Mouse (Mus musculus) gastrocnemius, adult 8-10 months (tissue): ENCODE measurements around the gene 4930435E12Rik. TPM values are rescaled to one million over a fixed set of nuclear protein-coding genes. Genes with fewer than 3 reads are reported as not detected.

ENCODE experiments used
- DNase-seq, 2 experiments: peaks; one replicate each; pipeline ENCODE4 v3.0.0; 2022; ENCODE audit warnings: low spot score in 2 of 2
- total RNA-seq, 4 experiments: library from RNA; stranded (reverse); gene quantifications; 2 replicates each; pipeline ENCODE4 v1.2.4; 2022

The 4930435E12Rik gene
- total RNA-seq, 4 experiments from 2014 or later = not detected

DNA sequence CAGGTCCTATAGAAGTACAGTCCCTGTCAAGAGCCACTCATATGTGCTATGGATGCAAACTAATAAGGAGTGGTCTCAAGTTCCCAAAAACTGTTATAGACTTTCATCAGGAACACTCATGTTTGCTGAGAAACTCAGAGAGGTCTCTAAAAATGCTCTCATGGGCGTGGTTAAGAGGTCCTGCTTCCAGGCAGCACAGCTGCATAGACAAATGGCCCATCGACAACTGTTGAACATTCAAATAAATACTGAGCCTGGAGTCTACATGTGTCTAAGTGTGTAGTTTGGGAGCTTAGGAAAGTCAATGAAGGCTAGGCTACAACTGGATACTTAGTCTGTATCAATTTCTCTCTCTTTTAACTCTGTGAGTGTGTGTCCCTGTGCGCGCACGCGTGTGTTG lies 57.4 kb downstream of the 4930435E12Rik start:
- no peak for DNase-seq

- DNase-seq = no peak
Observed at GRCm38 (mm10) chr16:38769529-38769928, 59.0 kb downstream of the 4930435E12Rik start.

- DNase-seq = no peak
Observed at GRCm38 (mm10) chr16:38768386-38768785, 60.2 kb downstream of the 4930435E12Rik start.

DNA sequence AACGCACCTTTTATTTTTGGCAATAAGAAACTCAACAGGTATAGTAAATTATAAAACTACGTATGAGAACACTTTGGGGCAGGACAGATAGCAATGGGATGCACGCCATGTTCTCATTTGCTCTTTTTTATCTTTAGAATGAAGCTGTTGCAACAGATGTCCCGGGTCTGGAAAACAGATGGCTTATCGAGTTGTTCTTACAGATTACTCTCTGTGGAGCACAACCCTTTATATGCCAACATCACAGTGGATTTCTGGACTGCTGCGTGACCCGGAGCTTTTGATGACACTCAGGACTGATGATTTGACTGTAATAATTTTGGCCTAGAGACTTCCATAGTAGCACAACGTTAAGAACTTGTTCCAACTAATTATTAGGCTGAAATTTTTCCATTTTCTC lies 60.8 kb downstream of the 4930435E12Rik start:
- no peak for DNase-seq

GRCm38 (mm10) chr16:38766671-38767070 lies 61.9 kb downstream of the 4930435E12Rik start:
- DNase-seq = no peak

DNA sequence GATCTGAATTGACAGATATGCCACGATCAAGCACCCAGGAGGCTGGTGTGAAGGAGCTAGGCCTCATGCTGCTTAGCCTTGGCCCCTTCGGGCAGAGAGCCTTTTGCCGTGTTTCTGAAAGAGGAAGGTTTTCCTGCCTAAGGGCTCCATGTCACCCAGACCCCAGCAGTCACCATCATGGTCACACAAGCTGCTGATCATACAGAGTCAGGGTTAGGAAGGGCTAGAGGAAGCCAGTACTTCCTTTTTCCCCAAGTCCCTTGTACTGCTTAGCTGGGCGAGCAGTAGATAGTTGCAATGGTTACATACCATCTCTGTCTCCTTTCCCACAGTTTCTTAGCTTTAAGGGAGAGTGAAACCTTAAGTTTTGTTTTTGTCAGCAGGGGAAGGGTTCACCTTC lies 65.0 kb downstream of the 4930435E12Rik start:
- DNase-seq = no peak

- no peak for DNase-seq
Observed at GRCm38 (mm10) chr16:38762401-38762800, 66.1 kb downstream of the 4930435E12Rik start.

Other genes starting within 250 kb of the 4930435E12Rik start
- gene Arhgap31, start 115.5 kb downstream of the 4930435E12Rik start, total RNA-seq = 10 to 100 TPM in 2 of 4 experiments, 1 to 10 TPM in 2; 9.3 to 14.3 (median 11.0) TPM
- gene B4galt4, start 86.5 kb downstream of the 4930435E12Rik start, total RNA-seq = 1 to 10 TPM; 2.3 to 3.5 (median 2.9) TPM
- not detected for gene Upk1b, start 28.4 kb downstream of the 4930435E12Rik start, total RNA-seq
- gene Igsf11, start 63.9 kb upstream of the 4930435E12Rik start, total RNA-seq = under 1 TPM; 0.08 to 0.19 (median 0.13) TPM